Mouse (Mus musculus) cortical plate, adult 2 months (tissue): ENCODE measurements around the gene Acadsb. TPM values are rescaled to one million over a fixed set of nuclear protein-coding genes. Genes with fewer than 3 reads are reported as not detected.
"Not testable (repeated sequence)": the region's sequence is repeated elsewhere in the genome, so short reads cannot be mapped to it uniquely, and the experiment has no call there.

Experiments used
- H3K27ac ChIP-seq: fragments of 200-500 bp; 2 replicates; pipeline ENCODE4 v1.5.1; 2012; ENCODE audit warnings: low read length, control low read depth, inconsistent platforms; ENCODE audit not compliant: insufficient read depth
- H3K4me1 ChIP-seq: fragments of 200-500 bp; 2 replicates; pipeline ENCODE4 v1.6.1; 2011; ENCODE audit warnings: low read length; ENCODE audit not compliant: control insufficient read depth, insufficient read depth
- H3K4me3 ChIP-seq: fragments of 200-500 bp; 2 replicates; pipeline ENCODE4 v1.5.1; 2011; ENCODE audit warnings: mild to moderate bottlenecking, low read length, control low read depth; ENCODE audit not compliant: insufficient read depth
- CTCF ChIP-seq: fragments of 200-500 bp; IDR thresholded peaks from 2 replicates; pipeline ENCODE4 v1.5.1; 2011; ENCODE audit warnings: mild to moderate bottlenecking, control low read depth, low read length; ENCODE audit not compliant: insufficient read depth; ENCODE audit errors: extremely low read depth
- POLR2A ChIP-seq: fragments of 200-500 bp; IDR thresholded peaks from 2 replicates; pipeline ENCODE4 v1.6.1; 2011; ENCODE audit warnings: mild to moderate bottlenecking, low read length, control low read depth; ENCODE audit not compliant: insufficient read depth; ENCODE audit errors: extremely low read depth
- polyA plus RNA-seq: library from polyadenylated mRNA; depleted of rRNA; stranded (reverse); fragments of >200 nt; gene quantifications from 2 replicates; pipeline ENCODE4 v1.2.3, GENCODE M21; 2012; rRNA removed

Gene Acadsb
- 36.2 and 38.5 TPM in 2 replicates for polyA plus RNA-seq

GRCm38 (mm10) chr7:131410416-131411058, at the start of gene Acadsb, which contains the start of gene Ikzf5:
Gene Acadsb (plus strand): TSS chr7:131410601.
Gene Ikzf5 (minus strand): TSS chr7:131410521.
- Histone ChIP-seq H3K4me3 (peak within 1 kb of the TSS; percentile 65), H3K4me1 (peaks cover 6% of the 10 kb centered on the region), H3K27ac (peak within 1 kb of the TSS; percentile 41)
- TF ChIP-seq POLR2A (peak; percentile 82), CTCF (no peak)

GRCm38 (mm10) chr7:131362269-131362614, 48.2 kb upstream of the Acadsb start:
- H3K4me1 ChIP-seq: peaks cover 2% of the 10 kb centered on the region; the same call in 1 of the 2 replicates
- H3K4me3 ChIP-seq: peak overlapping the region; percentile 66
- H3K27ac ChIP-seq: peak overlapping the region; percentile 31; the same call in 1 of the 2 replicates
- TF ChIP-seq POLR2A: no peak

- Histone ChIP-seq H3K4me3 (peak within 1 kb of the TSS; percentile 66), H3K4me1 (peaks cover 2% of the 10 kb centered on the region; the same call in 1 of the 2 replicates), H3K27ac (peak within 1 kb of the TSS; percentile 57)
- no peak for TF ChIP-seq CTCF
- peak; percentile 64 for TF ChIP-seq POLR2A
These were observed 47.6 kb upstream of the Acadsb start, which contains the start of gene 2310057M21Rik for GRCm38 (mm10) chr7:131362615-131363300. Gene 2310057M21Rik (minus strand): TSS chr7:131362759.

- TF ChIP-seq POLR2A: no peak
- TF ChIP-seq CTCF: no peak
- no peak overlapping the region for H3K27ac ChIP-seq
These were observed 46.3 kb upstream of the Acadsb start for GRCm38 (mm10) chr7:131364131-131364530.

GRCm38 (mm10) chr7:131370648-131371469, 39.5 kb upstream of the Acadsb start, which contains the start of gene Pstk:
Gene Pstk (plus strand): TSS chr7:131371141.
- peak; percentile 92 for TF ChIP-seq POLR2A
- TF ChIP-seq CTCF: peak; percentile 83
- Histone ChIP-seq H3K4me3 (peak within 1 kb of the TSS; percentile 84), H3K4me1 (no peaks in the 10 kb centered on the region; the same call in 1 of the 2 replicates), H3K27ac (peak within 1 kb of the TSS; percentile 94)

More at GRCm38 (mm10) chr7:131364131-131364530, 46.3 kb upstream of the Acadsb start:
- Histone ChIP-seq H3K4me3 (no peak overlapping the region), H3K4me1 (peaks cover 2% of the 10 kb centered on the region; the same call in 1 of the 2 replicates)

GRCm38 (mm10) chr7:131371470-131371860, 38.9 kb upstream of the Acadsb start:
- Histone ChIP-seq H3K27ac (peak overlapping the region; percentile 94), H3K4me3 (peak overlapping the region; percentile 84), H3K4me1 (no peaks in the 10 kb centered on the region; the same call in 1 of the 2 replicates)
- no peak for TF ChIP-seq POLR2A
- TF ChIP-seq CTCF: no peak

GRCm38 (mm10) chr7:131371880-131372651, 38.3 kb upstream of the Acadsb start:
- H3K27ac ChIP-seq: no peak overlapping the region
- H3K4me1 ChIP-seq: no peaks in the 10 kb centered on the region; the same call in 1 of the 2 replicates
- TF ChIP-seq CTCF (no peak), POLR2A (no peak)
- peak overlapping the region; percentile 84 for H3K4me3 ChIP-seq

GRCm38 (mm10) chr7:131391761-131392160, 18.6 kb upstream of the Acadsb start:
- not testable (repeated sequence) for H3K4me3 ChIP-seq, H3K4me1 ChIP-seq

More at GRCm38 (mm10) chr7:131391761-131392160, 18.6 kb upstream of the Acadsb start:
- H3K27ac ChIP-seq: not testable (repeated sequence)
